Mouse (Mus musculus): Measurements from ENCODE around the gene Psma2. TPM values are rescaled to one million over a fixed set of nuclear protein-coding genes. Genes with fewer than 3 reads are reported as not detected.

The Psma2 gene
- polyA plus RNA-seq (2016; fragmentation: Nextera tagmentation; extraction: Ambion mirVana) = 167 and 169 TPM in 2 replicates

GRCm38 (mm10) chr13:14612926-14613529 is at the start of gene Psma2, which contains the start of gene Mrpl32:
Gene Psma2, plus strand, starts transcription at chr13:14613240.
Gene Mrpl32, minus strand, starts transcription at chr13:14613165.
- Histone ChIP-seq H3K4me3 (peak within 1 kb of the TSS; percentile 94), H3K4me1 (peaks cover 23% of the 10 kb centered on the region), H3K27me3 (replicated peaks) (no peaks in the 10 kb centered on the region), H3K36me3 (peaks cover 42% of the 10 kb centered on the region), H3K27ac (peak within 1 kb of the TSS; percentile 86), H3K9ac (peak within 1 kb of the TSS; percentile 91), H3K4me2 (peak within 1 kb of the TSS; percentile 71), H3K9me3 (replicated peaks) (no peaks in the 10 kb centered on the region)
- under 1% methylated on average over 42 of the region's 42 CpGs for WGBS (ENCODE audit: insufficient replicate concordance)
- peak; percentile 97 for ATAC-seq

GRCm38 (mm10) chr13:14574128-14574527 is 38.9 kb upstream of the Psma2 start:
- no peaks in the 10 kb centered on the region for H3K9me3 ChIP-seq (replicated peaks)
- H3K27me3 ChIP-seq (replicated peaks) = no peaks in the 10 kb centered on the region
- no peak overlapping the region for H3K4me3 ChIP-seq
- H3K27ac ChIP-seq = no peak overlapping the region
- no peak overlapping the region for H3K9ac ChIP-seq
- no peak for ATAC-seq
- no peak overlapping the region for H3K4me2 ChIP-seq
- H3K4me1 ChIP-seq = no peaks in the 10 kb centered on the region
- H3K36me3 ChIP-seq = no peaks in the 10 kb centered on the region

GRCm38 (mm10) chr13:14580392-14580791 is 32.6 kb upstream of the Psma2 start:
- 60% methylated on average over 3 of the region's 3 CpGs for WGBS (ENCODE audit: insufficient replicate concordance)

DNA sequence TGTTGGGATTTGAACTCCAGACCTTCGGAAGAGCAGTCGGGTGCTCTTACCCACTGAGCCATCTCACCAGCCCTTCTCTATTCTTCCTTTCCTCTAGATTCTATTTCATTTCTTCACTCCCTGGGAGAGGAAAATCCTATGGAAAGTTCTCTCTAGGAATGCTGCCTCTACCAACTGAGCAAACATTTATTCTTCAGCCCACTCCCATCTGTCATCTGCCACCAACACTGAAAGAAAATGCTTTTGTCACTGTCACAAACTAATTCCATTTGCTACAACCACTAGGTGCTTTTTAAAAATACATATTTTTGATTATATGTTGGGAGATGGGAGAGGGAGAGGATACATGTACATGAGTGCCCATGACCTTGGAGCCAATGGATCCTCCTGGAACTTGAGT is 10.3 kb upstream of the Psma2 start:
- Histone ChIP-seq H3K36me3 (no peaks in the 10 kb centered on the region), H3K4me1 (no peaks in the 10 kb centered on the region), H3K4me2 (no peak overlapping the region), H3K27me3 (replicated peaks) (no peaks in the 10 kb centered on the region), H3K9ac (no peak overlapping the region), H3K27ac (no peak overlapping the region), H3K4me3 (no peak overlapping the region), H3K9me3 (replicated peaks) (no peaks in the 10 kb centered on the region)
- 73% methylated on average over 2 of the region's 2 CpGs for WGBS (ENCODE audit: insufficient replicate concordance)
- no peak for ATAC-seq

More at GRCm38 (mm10) chr13:14580392-14580791, 32.6 kb upstream of the Psma2 start:
- Histone ChIP-seq H3K36me3 (no peaks in the 10 kb centered on the region), H3K4me3 (no peak overlapping the region), H3K27me3 (replicated peaks) (no peaks in the 10 kb centered on the region), H3K9me3 (replicated peaks) (no peaks in the 10 kb centered on the region), H3K4me1 (no peaks in the 10 kb centered on the region), H3K4me2 (no peak overlapping the region), H3K27ac (no peak overlapping the region), H3K9ac (no peak overlapping the region)
- no peak for ATAC-seq

- Histone ChIP-seq H3K4me1 (peaks cover 11% of the 10 kb centered on the region), H3K9ac (no peak overlapping the region), H3K4me2 (no peak overlapping the region), H3K9me3 (replicated peaks) (no peaks in the 10 kb centered on the region), H3K36me3 (peaks cover 20% of the 10 kb centered on the region), H3K27me3 (replicated peaks) (no peaks in the 10 kb centered on the region), H3K27ac (no peak overlapping the region), H3K4me3 (no peak overlapping the region)
- no peak for ATAC-seq
These were observed 5.4 kb upstream of the Psma2 start for GRCm38 (mm10) chr13:14607616-14608015.

DNA sequence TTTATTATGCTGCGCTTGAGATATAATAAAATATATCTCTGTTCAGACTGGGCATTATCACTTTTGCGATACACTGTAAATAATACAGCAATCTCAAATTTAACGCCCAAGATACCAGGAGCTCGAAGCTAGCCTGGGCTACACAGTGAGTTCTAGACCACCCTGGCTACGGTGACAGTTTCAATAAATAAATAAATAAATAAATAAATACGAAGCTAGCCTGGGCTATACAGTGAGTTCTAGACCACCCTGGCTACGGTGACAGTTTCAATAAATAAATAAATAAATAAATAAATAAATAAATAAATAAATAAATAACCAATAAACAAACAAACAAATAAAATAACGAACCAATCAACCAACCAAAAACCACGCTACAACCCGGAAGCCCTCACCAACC is 577 bp upstream of the Psma2 start:
- WGBS (ENCODE audit: insufficient replicate concordance) = 6% methylated on average over 10 of the region's 10 CpGs
- peak overlapping the region; percentile 78; the same call in 1 of the 2 replicates for H3K27ac ChIP-seq
- peak overlapping the region; percentile 85 for H3K9ac ChIP-seq
- peak overlapping the region; percentile 94 for H3K4me3 ChIP-seq
- H3K36me3 ChIP-seq = peaks cover 37% of the 10 kb centered on the region
- H3K4me1 ChIP-seq = peaks cover 23% of the 10 kb centered on the region
- H3K9me3 ChIP-seq (replicated peaks) = no peaks in the 10 kb centered on the region
- ATAC-seq = peak; percentile 34
- H3K4me2 ChIP-seq = peak overlapping the region; percentile 71
- no peaks in the 10 kb centered on the region for H3K27me3 ChIP-seq (replicated peaks)

DNA sequence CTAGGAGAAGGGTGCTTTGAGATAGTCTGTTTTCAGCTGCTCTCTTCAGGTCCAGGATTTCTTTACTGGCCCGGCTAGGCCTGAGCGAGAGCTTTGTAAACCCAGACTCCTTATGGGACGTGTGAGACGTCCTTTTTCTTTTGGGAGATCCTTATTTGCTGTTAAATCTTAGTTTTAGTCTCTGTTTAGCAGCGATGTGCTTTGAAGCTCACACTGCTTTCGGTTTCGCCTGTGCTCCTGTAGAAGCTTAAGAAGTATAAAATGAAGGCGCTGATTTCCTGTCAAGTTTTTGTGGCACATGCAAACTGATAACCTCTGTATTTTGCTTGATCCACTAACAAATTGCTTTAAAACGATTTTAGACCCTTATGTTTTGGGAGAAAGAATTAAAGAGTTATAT is 513 bp downstream of the Psma2 start:
- Histone ChIP-seq H3K4me2 (peak overlapping the region; percentile 67), H3K9me3 (replicated peaks) (no peaks in the 10 kb centered on the region), H3K27me3 (replicated peaks) (no peaks in the 10 kb centered on the region), H3K4me1 (peaks cover 23% of the 10 kb centered on the region), H3K4me3 (peak overlapping the region; percentile 94), H3K9ac (peak overlapping the region; percentile 91), H3K36me3 (peaks cover 44% of the 10 kb centered on the region), H3K27ac (peak overlapping the region; percentile 86)
- ATAC-seq = no peak
- 1% methylated on average over 9 of the region's 9 CpGs for WGBS (ENCODE audit: insufficient replicate concordance)

- ATAC-seq = peak; percentile 60
- H3K4me1 ChIP-seq = peaks cover 12% of the 10 kb centered on the region
- peaks cover 71% of the 10 kb centered on the region for H3K36me3 ChIP-seq
- no peak overlapping the region for H3K9ac ChIP-seq
- no peak overlapping the region for H3K4me3 ChIP-seq
- 39% methylated on average over 2 of the region's 2 CpGs for WGBS (ENCODE audit: insufficient replicate concordance)
- no peaks in the 10 kb centered on the region for H3K27me3 ChIP-seq (replicated peaks)
- no peak overlapping the region for H3K27ac ChIP-seq
- H3K9me3 ChIP-seq (replicated peaks) = no peaks in the 10 kb centered on the region
- no peak overlapping the region for H3K4me2 ChIP-seq
These were observed 5.7 kb downstream of the Psma2 start for GRCm38 (mm10) chr13:14618724-14619123.

DNA sequence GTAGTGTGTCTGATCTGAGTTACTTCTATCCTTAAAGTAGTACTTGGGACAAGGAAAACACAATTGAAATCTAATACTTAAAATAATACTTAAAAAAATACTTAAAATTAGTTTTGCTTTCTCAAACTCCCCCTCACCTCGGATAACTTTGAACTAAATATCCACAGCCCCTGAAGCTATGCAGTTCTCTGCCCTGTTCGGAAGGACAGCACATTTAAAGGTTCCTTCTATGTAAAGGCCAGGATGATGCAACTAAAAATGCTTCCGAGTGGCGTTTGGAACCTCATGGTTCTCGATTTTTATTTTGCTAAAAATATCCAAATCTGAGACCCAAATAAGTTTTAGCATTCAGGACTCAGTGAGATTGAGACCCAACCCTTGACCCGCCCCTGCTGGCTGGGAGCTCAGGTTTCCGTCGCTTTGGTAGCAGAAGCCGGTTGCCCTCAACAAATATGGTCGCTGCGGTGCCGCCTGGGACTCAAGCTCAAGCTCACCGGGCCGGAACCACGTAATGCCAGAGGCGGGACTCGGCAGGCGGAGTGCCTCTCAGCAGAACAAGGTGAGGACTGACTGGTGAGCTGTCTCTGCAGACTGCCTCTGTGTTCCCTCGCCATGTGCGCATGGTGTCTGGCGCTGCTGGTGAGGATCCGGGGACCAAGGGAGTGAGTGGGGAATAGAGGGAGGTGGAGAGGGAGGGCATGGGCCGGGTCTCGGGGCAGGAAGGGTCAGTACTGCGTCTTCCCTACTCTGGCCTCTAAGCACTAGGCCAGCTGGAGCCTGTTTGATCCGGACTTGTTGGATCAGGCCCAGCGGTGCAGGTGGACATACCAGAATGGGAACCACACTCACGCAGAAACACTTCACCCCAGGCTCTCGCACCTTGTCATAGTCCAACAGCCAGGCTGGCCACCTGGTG is 16.9 kb downstream of the Psma2 start, which contains the start of gene AW209491:
AW209491 (plus strand) TSS at position 429 of the 916 bp plus-strand sequence.
- peak within 1 kb of the TSS; percentile 71 for H3K4me2 ChIP-seq
- peaks cover 36% of the 10 kb centered on the region for H3K36me3 ChIP-seq
- peak within 1 kb of the TSS; percentile 61 for H3K27ac ChIP-seq
- peak within 1 kb of the TSS; percentile 71 for H3K9ac ChIP-seq
- H3K27me3 ChIP-seq (replicated peaks) = no peaks in the 10 kb centered on the region
- H3K4me3 ChIP-seq = peak within 1 kb of the TSS; percentile 69
- peaks cover 22% of the 10 kb centered on the region for H3K4me1 ChIP-seq
- H3K9me3 ChIP-seq (replicated peaks) = no peaks in the 10 kb centered on the region
- peak; percentile 97 for ATAC-seq
- under 1% methylated on average over 29 of the region's 29 CpGs for WGBS (ENCODE audit: insufficient replicate concordance)

- 40% methylated on average over 1 of the region's 1 CpGs for WGBS (ENCODE audit: insufficient replicate concordance)
- Histone ChIP-seq H3K36me3 (peaks cover 40% of the 10 kb centered on the region), H3K27ac (no peak overlapping the region), H3K9me3 (replicated peaks) (no peaks in the 10 kb centered on the region), H3K4me3 (no peak overlapping the region), H3K4me1 (no peaks in the 10 kb centered on the region), H3K27me3 (replicated peaks) (no peaks in the 10 kb centered on the region), H3K4me2 (no peak overlapping the region), H3K9ac (no peak overlapping the region)
- no peak for ATAC-seq
These were observed 27.0 kb downstream of the Psma2 start for GRCm38 (mm10) chr13:14639998-14640397.

DNA sequence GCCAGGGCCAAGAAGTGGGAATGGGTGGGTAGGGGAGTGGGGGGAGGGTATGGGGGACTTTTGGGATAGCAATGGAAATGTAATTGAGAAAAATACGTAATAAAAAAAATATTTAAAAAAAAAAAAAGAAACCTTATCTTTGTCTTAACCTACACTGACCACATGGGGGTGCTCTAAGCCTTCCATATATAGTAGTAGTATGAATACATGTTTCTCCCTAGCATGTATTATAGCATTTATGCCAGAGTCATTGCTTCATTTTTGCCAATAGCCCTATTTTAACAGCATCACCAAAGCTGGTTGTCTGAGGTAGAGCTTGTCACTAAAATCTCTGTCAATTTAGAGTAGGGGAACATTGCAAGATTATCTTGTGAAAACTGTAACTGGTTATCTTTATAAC is 36.3 kb downstream of the Psma2 start:
- no peak overlapping the region for H3K9ac ChIP-seq
- no peaks in the 10 kb centered on the region for H3K27me3 ChIP-seq (replicated peaks)
- H3K27ac ChIP-seq = no peak overlapping the region
- no peak overlapping the region for H3K4me2 ChIP-seq
- H3K4me1 ChIP-seq = no peaks in the 10 kb centered on the region
- 31% methylated on average over 1 of the region's 1 CpGs for WGBS (ENCODE audit: insufficient replicate concordance)
- no peak for ATAC-seq
- H3K36me3 ChIP-seq = no peaks in the 10 kb centered on the region
- H3K9me3 ChIP-seq (replicated peaks) = no peaks in the 10 kb centered on the region
- H3K4me3 ChIP-seq = no peak overlapping the region

GRCm38 (mm10) chr13:14667107-14667506 is 54.1 kb downstream of the Psma2 start:
- no peaks in the 10 kb centered on the region for H3K27me3 ChIP-seq (replicated peaks)
- H3K9me3 ChIP-seq (replicated peaks) = no peaks in the 10 kb centered on the region
- WGBS (ENCODE audit: insufficient replicate concordance) = 64% methylated on average over 4 of the region's 4 CpGs
- H3K9ac ChIP-seq = no peak overlapping the region
- H3K27ac ChIP-seq = no peak overlapping the region
- H3K4me3 ChIP-seq = no peak overlapping the region
- H3K36me3 ChIP-seq = no peaks in the 10 kb centered on the region
- no peak overlapping the region for H3K4me2 ChIP-seq
- H3K4me1 ChIP-seq = no peaks in the 10 kb centered on the region
- ATAC-seq = 0 out of 2 replicates have a peak, but pooled peaks have one; percentile 32

Measured in liver, embryonic 12.5 days (tissue).